Mouse (Mus musculus): Measurements from ENCODE around the gene Klf13. TPM values are rescaled to one million over a fixed set of nuclear protein-coding genes. Genes with fewer than 3 reads are reported as not detected.
A peak's percentile ranks its signal among the peaks of the same experiment; 100 is the strongest.

Klf13 gene
- polyA plus RNA-seq, 1 experiment from 2014 or later, result 89.0 TPM

DNA sequence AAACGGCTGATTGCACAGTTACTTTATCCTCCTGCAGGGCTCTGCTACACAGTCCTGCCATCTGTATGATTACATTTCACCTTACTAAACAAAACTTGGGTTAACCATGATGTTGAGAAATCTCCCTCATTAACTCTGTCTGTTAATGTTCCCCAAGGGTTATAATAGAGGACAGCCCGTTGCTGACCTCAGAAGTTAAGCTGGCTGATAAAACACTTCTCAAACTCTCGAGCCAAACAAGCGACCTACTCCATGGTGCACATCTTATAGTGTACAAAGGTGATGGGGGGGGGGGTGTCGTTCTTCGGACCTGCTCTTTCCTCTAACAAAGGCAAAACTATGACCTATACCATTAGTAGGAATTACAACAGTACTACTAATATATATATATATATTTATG, 67.0 kb downstream of the Klf13 start:
- no peaks in the 10 kb centered on the region for H3K36me3 ChIP-seq (ENCODE audit: insufficient read depth, low read length)
- no peak overlapping the region for H3K4me2 ChIP-seq (replicated peaks; ENCODE audit: low read depth, low read length)
- H3K9me3 ChIP-seq (ENCODE audit: low read length), result no peaks in the 10 kb centered on the region
- H3K4me1 ChIP-seq (ENCODE audit: insufficient read depth, low read depth, low read length), result no peaks in the 10 kb centered on the region; the same call in 1 of the 2 replicates
- DNase-seq (ENCODE audit: low spot score), result no peak
- 69% methylated on average over 6 of the region's 6 CpGs for WGBS
- H3K27me3 ChIP-seq (replicated peaks; ENCODE audit: insufficient read depth, low read length), result no peaks in the 10 kb centered on the region
- no peak for ATAC-seq
- no peak overlapping the region for H3K9ac ChIP-seq (replicated peaks; ENCODE audit: low read depth)
- TF ChIP-seq CTCF (IDR thresholded peaks at IDR 0.05), result no peak
- TF ChIP-seq EP300 (IDR thresholded peaks at IDR 0.05), result no peak
- H3K4me3 ChIP-seq (ENCODE audit: low read depth, low read length), result no peak overlapping the region
- H3K27ac ChIP-seq (ENCODE audit: low read length), result no peak overlapping the region

DNA sequence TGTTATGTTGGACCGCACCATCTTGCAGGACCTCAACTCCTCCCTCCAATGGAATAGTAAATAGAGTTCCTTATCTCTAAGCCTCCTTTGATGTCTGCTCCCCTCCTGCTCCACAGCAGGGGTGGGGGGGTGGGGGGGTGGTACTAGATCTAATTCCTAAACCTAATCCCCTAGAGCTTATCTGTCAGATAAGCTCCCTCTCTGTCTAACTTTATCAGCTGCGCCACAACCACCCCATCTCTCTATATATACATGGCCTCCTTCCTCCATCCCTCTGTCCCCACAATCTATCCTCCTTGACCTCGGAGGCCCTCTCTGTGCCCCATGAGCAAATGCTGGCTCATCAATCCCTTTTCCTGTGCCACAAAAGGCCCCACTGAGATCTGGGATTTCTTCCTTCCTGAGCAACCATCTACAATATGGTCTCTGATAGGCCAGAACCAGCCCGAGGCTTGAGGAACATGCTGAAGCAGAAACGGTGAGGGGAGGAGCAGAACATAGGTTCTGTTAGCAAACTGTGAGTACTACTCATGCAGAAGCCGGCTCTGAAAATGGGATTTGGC, 70.3 kb downstream of the Klf13 start:
- Histone ChIP-seq H3K36me3 (ENCODE audit: insufficient read depth, low read length) (no peaks in the 10 kb centered on the region), H3K4me2 (replicated peaks; ENCODE audit: low read depth, low read length) (no peak overlapping the region), H3K9ac (replicated peaks; ENCODE audit: low read depth) (no peak overlapping the region), H3K9me3 (ENCODE audit: low read length) (no peaks in the 10 kb centered on the region), H3K4me1 (ENCODE audit: insufficient read depth, low read depth, low read length) (no peaks in the 10 kb centered on the region), H3K27me3 (replicated peaks; ENCODE audit: insufficient read depth, low read length) (no peaks in the 10 kb centered on the region), H3K4me3 (ENCODE audit: low read depth, low read length) (no peak overlapping the region), H3K27ac (ENCODE audit: low read length) (no peak overlapping the region)
- ATAC-seq, result no peak
- 42% methylated on average over 6 of the region's 6 CpGs for WGBS
- no peak for DNase-seq (ENCODE audit: low spot score)
- no peak for TF ChIP-seq EP300 (IDR thresholded peaks at IDR 0.05)

DNA sequence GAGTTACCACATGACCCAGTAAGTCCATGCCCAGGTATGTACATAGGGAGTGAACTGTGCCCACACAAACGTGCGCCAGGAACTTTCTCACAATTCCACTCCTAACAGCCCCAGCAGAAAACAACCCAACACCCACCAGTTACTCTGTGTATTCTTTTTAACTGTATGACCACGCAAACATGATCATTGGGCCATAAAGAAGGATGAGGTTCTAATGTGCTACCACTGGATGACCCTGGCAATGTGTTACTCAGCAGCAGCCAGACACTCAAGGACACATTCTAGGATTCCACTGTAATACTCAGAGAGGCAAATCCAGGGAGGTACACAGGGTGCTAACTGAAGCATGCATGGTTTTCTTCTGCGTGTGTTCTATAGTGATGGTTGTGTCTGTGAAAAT, 72.8 kb downstream of the Klf13 start:
- no peak for TF ChIP-seq EP300 (IDR thresholded peaks at IDR 0.05)
- TF ChIP-seq CTCF (IDR thresholded peaks at IDR 0.05), result no peak
- H3K36me3 ChIP-seq (ENCODE audit: insufficient read depth, low read length), result no peaks in the 10 kb centered on the region
- no peaks in the 10 kb centered on the region for H3K4me1 ChIP-seq (ENCODE audit: insufficient read depth, low read depth, low read length)
- 77% methylated on average over 4 of the region's 4 CpGs for WGBS
- H3K4me3 ChIP-seq (ENCODE audit: low read depth, low read length), result no peak overlapping the region
- no peak overlapping the region for H3K9ac ChIP-seq (replicated peaks; ENCODE audit: low read depth)
- H3K9me3 ChIP-seq (ENCODE audit: low read length), result no peaks in the 10 kb centered on the region
- no peak for DNase-seq (ENCODE audit: low spot score)
- no peak overlapping the region for H3K4me2 ChIP-seq (replicated peaks; ENCODE audit: low read depth, low read length)
- no peak for ATAC-seq
- no peak overlapping the region for H3K27ac ChIP-seq (ENCODE audit: low read length)
- H3K27me3 ChIP-seq (replicated peaks; ENCODE audit: insufficient read depth, low read length), result no peaks in the 10 kb centered on the region

DNA sequence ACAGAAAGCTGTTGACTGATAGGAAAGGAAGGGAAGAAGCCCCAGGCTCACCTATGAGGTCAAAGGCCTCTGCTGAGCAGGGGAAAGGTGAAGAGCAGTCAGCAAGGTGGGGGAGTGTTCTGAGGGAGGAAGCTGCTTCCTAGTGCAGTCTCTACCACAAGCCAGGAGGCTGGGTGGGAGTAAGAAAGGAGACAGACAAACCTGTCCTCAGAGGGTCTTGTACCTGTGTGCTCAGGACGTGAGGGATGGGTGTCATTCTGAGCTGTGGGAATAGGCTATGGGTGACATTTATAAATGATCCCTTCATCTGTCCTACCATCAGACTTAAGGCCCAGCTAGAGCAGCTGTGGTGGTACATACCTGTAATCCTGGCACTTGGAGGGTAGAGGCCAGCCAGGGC, 75.7 kb downstream of the Klf13 start:
- H3K9me3 ChIP-seq (ENCODE audit: low read length), result no peaks in the 10 kb centered on the region
- WGBS, result 75% methylated on average over 1 of the region's 1 CpGs
- H3K4me2 ChIP-seq (replicated peaks; ENCODE audit: low read depth, low read length), result no peak overlapping the region
- ATAC-seq (no peak), DNase-seq (ENCODE audit: low spot score) (no peak)
- no peak overlapping the region for H3K4me3 ChIP-seq (ENCODE audit: low read depth, low read length)
- no peaks in the 10 kb centered on the region for H3K27me3 ChIP-seq (replicated peaks; ENCODE audit: insufficient read depth, low read length)
- TF ChIP-seq CTCF (IDR thresholded peaks at IDR 0.05) (no peak), EP300 (IDR thresholded peaks at IDR 0.05) (no peak)
- H3K27ac ChIP-seq (ENCODE audit: low read length), result no peak overlapping the region
- no peaks in the 10 kb centered on the region for H3K4me1 ChIP-seq (ENCODE audit: insufficient read depth, low read depth, low read length)
- no peaks in the 10 kb centered on the region for H3K36me3 ChIP-seq (ENCODE audit: insufficient read depth, low read length)
- H3K9ac ChIP-seq (replicated peaks; ENCODE audit: low read depth), result no peak overlapping the region

DNA sequence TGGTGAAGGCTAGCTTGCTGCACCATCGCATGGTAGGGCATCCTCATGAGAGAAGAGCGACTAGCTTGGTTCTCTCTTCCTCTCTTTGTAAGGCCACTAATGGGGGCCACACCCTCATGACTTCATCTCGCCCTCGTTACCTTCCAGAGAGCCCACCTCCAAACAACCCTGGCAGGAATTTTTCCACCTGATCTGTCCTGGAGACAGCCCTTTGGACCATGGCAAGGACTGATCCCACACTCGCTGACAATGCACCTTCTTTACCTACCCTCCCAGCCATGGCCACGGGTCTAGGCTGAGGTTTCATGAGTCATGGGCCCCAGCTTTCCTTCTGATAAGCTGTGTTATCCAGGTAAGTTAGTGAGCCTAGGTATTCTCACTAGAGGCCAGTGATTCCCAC, 77.6 kb downstream of the Klf13 start:
- WGBS, result 91% methylated on average over 6 of the region's 6 CpGs
- no peak for TF ChIP-seq CTCF (IDR thresholded peaks at IDR 0.05)
- no peak for TF ChIP-seq EP300 (IDR thresholded peaks at IDR 0.05)

GRCm38 (mm10) chr7:63858571-63859152, 80.1 kb downstream of the Klf13 start:
- peak; percentile 92 for DNase-seq (ENCODE audit: low spot score)
- Histone ChIP-seq H3K27ac (ENCODE audit: low read length) (no peak overlapping the region), H3K9me3 (ENCODE audit: low read length) (no peaks in the 10 kb centered on the region), H3K4me2 (replicated peaks; ENCODE audit: low read depth, low read length) (peak overlapping the region; percentile 58), H3K27me3 (replicated peaks; ENCODE audit: insufficient read depth, low read length) (no peaks in the 10 kb centered on the region), H3K9ac (replicated peaks; ENCODE audit: low read depth) (peak overlapping the region; percentile 9; the same call in 1 of the 2 replicates), H3K4me1 (ENCODE audit: insufficient read depth, low read depth, low read length) (no peaks in the 10 kb centered on the region), H3K4me3 (ENCODE audit: low read depth, low read length) (peak overlapping the region; percentile 18), H3K36me3 (ENCODE audit: insufficient read depth, low read length) (no peaks in the 10 kb centered on the region)
- ATAC-seq, result peak; percentile 91
- WGBS, result 2% methylated on average over 22 of the region's 22 CpGs
- TF ChIP-seq EP300 (IDR thresholded peaks at IDR 0.05) (no peak; the same call in 1 of the 2 replicates), CTCF (IDR thresholded peaks at IDR 0.05) (no peak)

More for the DNA sequence above, 77.6 kb downstream of the Klf13 start:
- Histone ChIP-seq H3K9ac (replicated peaks; ENCODE audit: low read depth) (no peak overlapping the region), H3K9me3 (ENCODE audit: low read length) (no peaks in the 10 kb centered on the region), H3K4me2 (replicated peaks; ENCODE audit: low read depth, low read length) (no peak overlapping the region), H3K27me3 (replicated peaks; ENCODE audit: insufficient read depth, low read length) (no peaks in the 10 kb centered on the region), H3K36me3 (ENCODE audit: insufficient read depth, low read length) (no peaks in the 10 kb centered on the region), H3K27ac (ENCODE audit: low read length) (no peak overlapping the region), H3K4me1 (ENCODE audit: insufficient read depth, low read depth, low read length) (no peaks in the 10 kb centered on the region), H3K4me3 (ENCODE audit: low read depth, low read length) (no peak overlapping the region)
- DNase-seq (ENCODE audit: low spot score) (no peak), ATAC-seq (no peak)
